Mouse (Mus musculus) lung, postnatal 0 days (tissue): Measurements from ENCODE around the gene Art5. TPM values are rescaled to one million over a fixed set of nuclear protein-coding genes. Genes with fewer than 3 reads are reported as not detected.

Experiments used
- ATAC-seq: fragments of 200-750 bp; cut with Nextera tagmentation; 2 replicates; pipeline ENCODE4 v1.8.0; 2017; ENCODE audit warnings: moderate library complexity
- DNase-seq: peaks from one replicate; pipeline ENCODE4 v3.0.0-alpha.2; 2016; ENCODE audit warnings: low spot score
- H3K27ac ChIP-seq: fragments of 300-500 bp; sonication (generic); 2 replicates; pipeline ENCODE4 v1.5.1; 2014; ENCODE audit warnings: antibody characterized with exemption, mild to moderate bottlenecking, low read length, mixed read lengths
- H3K27me3 ChIP-seq: fragments of 300-500 bp; sonication (generic); replicated peaks from 2 replicates; pipeline ENCODE4 v1.6.1; 2014; ENCODE audit warnings: low read length, mixed read lengths; ENCODE audit not compliant: insufficient read depth
- H3K36me3 ChIP-seq: fragments of 300-500 bp; sonication (generic); 2 replicates; pipeline ENCODE4 v1.6.1; 2014; ENCODE audit warnings: low read length, mixed read lengths; ENCODE audit not compliant: insufficient read depth
- H3K4me1 ChIP-seq: fragments of 300-500 bp; sonication (generic); 2 replicates; pipeline ENCODE4 v1.6.1; 2014; ENCODE audit warnings: antibody characterized with exemption, low read depth, low read length, mixed read lengths; ENCODE audit not compliant: insufficient read depth
- H3K4me2 ChIP-seq: fragments of 300-500 bp; sonication (generic); replicated peaks from 2 replicates; pipeline ENCODE4 v1.6.1; 2014; ENCODE audit warnings: low read depth, mild to moderate bottlenecking, low read length, moderate library complexity, mixed read lengths
- H3K4me3 ChIP-seq: fragments of 300-500 bp; sonication (generic); 2 replicates; pipeline ENCODE4 v1.5.1; 2014; ENCODE audit warnings: low read depth, low read length
- H3K9ac ChIP-seq: fragments of 300-500 bp; sonication (generic); replicated peaks from 2 replicates; pipeline ENCODE4 v1.6.1; 2014; ENCODE audit warnings: low read depth, mild to moderate bottlenecking
- H3K9me3 ChIP-seq: fragments of 300-500 bp; sonication (generic); 2 replicates; pipeline ENCODE4 v1.6.1; 2016; ENCODE audit warnings: low read length, mixed read lengths
- CTCF ChIP-seq: IDR thresholded peaks from 2 replicates; pipeline ENCODE4 v1.5.1; 2016; ENCODE audit warnings: antibody characterized with exemption, mild to moderate bottlenecking
- EP300 ChIP-seq: IDR thresholded peaks from 2 replicates; pipeline ENCODE4 v1.6.1; 2016; ENCODE audit warnings: antibody characterized with exemption, mild to moderate bottlenecking, control low read depth
- WGBS: fragments of 180-500 bp; shearing (Covaris S2); extraction: QIAGEN DNeasy Blood & Tissue Kit; methylation state at CpG from one replicate; pipeline ENCODE4 v1.1.7; 2014; 5-methylcytosine and 5-hydroxymethylcytosine counted together
- polyA plus RNA-seq: library from polyadenylated mRNA; unstranded; fragments of >200 nt; fragmentation: Nextera tagmentation; extraction: Ambion mirVana; gene quantifications from 2 replicates; pipeline ENCODE4 v1.2.1, GENCODE M21; 2015

Gene Art5
- 0.38 and 0.68 TPM in 2 replicates for polyA plus RNA-seq

GRCm38 (mm10) chr7:102109171-102109570, at the start of gene Art5:
Art5 (minus strand) TSS chr7:102109489.
- Histone ChIP-seq H3K27ac (no peak within 1 kb of the TSS), H3K4me1 (peaks cover 4% of the 10 kb centered on the region; the same call in 1 of the 2 replicates), H3K27me3 (no peaks in the 10 kb centered on the region), H3K9me3 (no peaks in the 10 kb centered on the region), H3K9ac (no peak within 1 kb of the TSS), H3K4me3 (no peak within 1 kb of the TSS), H3K36me3 (no peaks in the 10 kb centered on the region), H3K4me2 (no peak within 1 kb of the TSS)
- WGBS = 75% methylated on average over 7 of the region's 7 CpGs
- no peak for ATAC-seq
- TF ChIP-seq CTCF (no peak), EP300 (no peak)
- no peak for DNase-seq

- ATAC-seq (no peak), DNase-seq (peak; percentile 7)
- H3K9me3 ChIP-seq = no peaks in the 10 kb centered on the region
- H3K4me1 ChIP-seq = no peaks in the 10 kb centered on the region
- peaks cover 15% of the 10 kb centered on the region for H3K36me3 ChIP-seq
- no peaks in the 10 kb centered on the region for H3K27me3 ChIP-seq
- TF ChIP-seq CTCF (no peak), EP300 (no peak)
- H3K4me3 ChIP-seq = no peak overlapping the region
- no peak overlapping the region for H3K9ac ChIP-seq
- H3K4me2 ChIP-seq = no peak overlapping the region
- 89% methylated on average over 5 of the region's 5 CpGs for WGBS
- H3K27ac ChIP-seq = no peak overlapping the region
These were observed 44.4 kb upstream of the Art5 start for GRCm38 (mm10) chr7:102153691-102154090.

- peaks cover 39% of the 10 kb centered on the region for H3K36me3 ChIP-seq
- no peak for DNase-seq
- WGBS = 96% methylated on average over 5 of the region's 5 CpGs
These were observed 28.6 kb upstream of the Art5 start for GRCm38 (mm10) chr7:102137898-102138297.

GRCm38 (mm10) chr7:102137464-102137863, 28.2 kb upstream of the Art5 start:
- Histone ChIP-seq H3K9ac (no peak overlapping the region), H3K4me1 (no peaks in the 10 kb centered on the region), H3K36me3 (peaks cover 43% of the 10 kb centered on the region), H3K9me3 (no peaks in the 10 kb centered on the region), H3K4me2 (no peak overlapping the region), H3K27me3 (no peaks in the 10 kb centered on the region), H3K27ac (no peak overlapping the region), H3K4me3 (no peak overlapping the region)
- WGBS = 82% methylated on average over 1 of the region's 1 CpGs
- DNase-seq (peak; percentile 38), ATAC-seq (no peak)
- no peak for TF ChIP-seq EP300
- peak; percentile 67 for TF ChIP-seq CTCF

More at GRCm38 (mm10) chr7:102137898-102138297, 28.6 kb upstream of the Art5 start:
- H3K4me1 ChIP-seq = no peaks in the 10 kb centered on the region
- H3K27ac ChIP-seq = no peak overlapping the region
- no peaks in the 10 kb centered on the region for H3K27me3 ChIP-seq
- no peak overlapping the region for H3K9ac ChIP-seq
- no peak for ATAC-seq
- H3K9me3 ChIP-seq = no peaks in the 10 kb centered on the region
- H3K4me2 ChIP-seq = no peak overlapping the region
- no peak for TF ChIP-seq EP300
- no peak for TF ChIP-seq CTCF
- H3K4me3 ChIP-seq = no peak overlapping the region

GRCm38 (mm10) chr7:102132395-102132794, 23.1 kb upstream of the Art5 start:
- Histone ChIP-seq H3K36me3 (peaks cover 48% of the 10 kb centered on the region), H3K4me3 (no peak overlapping the region), H3K4me2 (no peak overlapping the region), H3K27me3 (no peaks in the 10 kb centered on the region), H3K9ac (no peak overlapping the region), H3K4me1 (no peaks in the 10 kb centered on the region), H3K9me3 (no peaks in the 10 kb centered on the region), H3K27ac (no peak overlapping the region)
- ATAC-seq (peak; percentile 55), DNase-seq (peak; percentile 14)
- WGBS = 47% methylated on average over 4 of the region's 4 CpGs
- TF ChIP-seq EP300 (peak; percentile 74), CTCF (no peak)

GRCm38 (mm10) chr7:102120326-102120725, 11.0 kb upstream of the Art5 start:
- H3K36me3 ChIP-seq = peaks cover 59% of the 10 kb centered on the region
- DNase-seq = no peak
- no peaks in the 10 kb centered on the region for H3K9me3 ChIP-seq
- no peak for ATAC-seq
- H3K4me2 ChIP-seq = no peak overlapping the region
- H3K27me3 ChIP-seq = no peaks in the 10 kb centered on the region
- TF ChIP-seq EP300 (no peak), CTCF (no peak)
- H3K27ac ChIP-seq = no peak overlapping the region
- H3K4me1 ChIP-seq = no peaks in the 10 kb centered on the region
- 91% methylated on average over 10 of the region's 10 CpGs for WGBS
- no peak overlapping the region for H3K4me3 ChIP-seq
- no peak overlapping the region for H3K9ac ChIP-seq

GRCm38 (mm10) chr7:102117382-102117781, 8.1 kb upstream of the Art5 start:
- Histone ChIP-seq H3K4me2 (no peak overlapping the region), H3K9ac (no peak overlapping the region), H3K9me3 (no peaks in the 10 kb centered on the region), H3K36me3 (peaks cover 31% of the 10 kb centered on the region), H3K4me1 (no peaks in the 10 kb centered on the region), H3K4me3 (no peak overlapping the region), H3K27me3 (no peaks in the 10 kb centered on the region), H3K27ac (no peak overlapping the region)
- ATAC-seq (no peak), DNase-seq (no peak)
- 70% methylated on average over 6 of the region's 6 CpGs for WGBS
- TF ChIP-seq CTCF (no peak), EP300 (no peak)
